11 mouse cellular contexts compared by ENCODE assay signal in the genomic region with DNA sequence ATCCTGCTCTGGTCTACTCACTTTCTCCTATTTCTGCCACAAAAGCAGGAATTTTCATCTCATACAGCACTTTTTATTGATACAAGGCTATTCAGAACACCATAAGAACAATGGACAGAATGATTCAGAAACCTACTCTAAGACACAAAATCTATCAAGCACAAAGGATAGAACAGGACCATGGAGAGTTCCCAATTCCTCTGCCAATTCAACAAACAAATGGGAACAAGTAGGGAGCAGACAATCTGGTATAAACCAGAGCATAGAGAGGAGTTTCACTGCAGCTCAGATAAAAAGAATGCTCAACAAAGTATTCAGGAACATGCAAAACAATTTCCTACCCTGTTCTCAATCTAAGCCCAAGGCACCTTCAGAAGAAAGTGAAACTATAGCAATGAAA.
DNase-seq lines count a peak whose midpoint lies in the region; ATAC-seq and TF ChIP-seq lines count a peak whose summit lies in the region.
"Had no signal": no experiment of that assay in that cellular context is flagged by ENCODE, and none has a peak within 500 bp of the region (broad histone marks: within the 10 kb centered on the region; RNA-seq: fewer than 3 reads in every experiment).

No protein-coding gene starts in this region.

- no peaks in the 10 kb centered on the region for H3K27me3 ChIP-seq in hindbrain, embryonic 14.5 days (ENCODE audit: control insufficient read depth, insufficient read depth, low read length)
- H3K27me3 ChIP-seq in hindbrain, embryonic 10.5 days (ENCODE audit: insufficient read depth, poor library complexity, severe bottlenecking) = no peaks in the 10 kb centered on the region
- H3K27me3 ChIP-seq in midbrain, postnatal 0 days (ENCODE audit: insufficient read depth, low read length) = no peaks in the 10 kb centered on the region
- no peaks in the 10 kb centered on the region for H3K27me3 ChIP-seq in midbrain, embryonic 16.5 days (ENCODE audit: control insufficient read depth, insufficient read depth, low read depth, low read length)
- H3K27me3 ChIP-seq in forebrain, embryonic 15.5 days = no peaks in the 10 kb centered on the region

- no peak for ATAC-seq in hindbrain, embryonic 14.5 days (ENCODE audit: low FRiP score)
- no peak for ATAC-seq in midbrain, postnatal 0 days (ENCODE audit: low FRiP score)
- ATAC-seq in midbrain, embryonic 16.5 days = no peak
- no peak for ATAC-seq in forebrain, embryonic 15.5 days (replicated peaks)

- H3K9me3 ChIP-seq in hindbrain, embryonic 14.5 days (ENCODE audit: control insufficient read depth, low read length) = no peaks in the 10 kb centered on the region
- no peaks in the 10 kb centered on the region for H3K9me3 ChIP-seq in hindbrain, embryonic 10.5 days
- no peaks in the 10 kb centered on the region for H3K9me3 ChIP-seq in midbrain, postnatal 0 days (ENCODE audit: low read length)
- H3K9me3 ChIP-seq in midbrain, embryonic 16.5 days (replicated peaks; ENCODE audit: control insufficient read depth, low read length, poor library complexity, severe bottlenecking) = no peaks in the 10 kb centered on the region
- H3K9me3 ChIP-seq in forebrain, embryonic 15.5 days = no peaks in the 10 kb centered on the region

- H3K9ac ChIP-seq in hindbrain, embryonic 14.5 days = no peak overlapping the region
- no peak overlapping the region for H3K9ac ChIP-seq in midbrain, postnatal 0 days (replicated peaks; ENCODE audit: low read length, poor library complexity, severe bottlenecking)
- no peak overlapping the region for H3K9ac ChIP-seq in midbrain, embryonic 16.5 days (ENCODE audit: low read depth, low read length)
- H3K9ac ChIP-seq in forebrain, embryonic 15.5 days (replicated peaks) = no peak overlapping the region

- peak; percentile 34 for DNase-seq in hindbrain, embryonic 14.5 days (ENCODE audit: low spot score)
- no peak for DNase-seq in hindbrain, embryonic 10.5 days (ENCODE audit: low spot score)
- peak; percentile 2 for DNase-seq in midbrain, postnatal 0 days (ENCODE audit: low spot score)
- peak; percentile 51 for DNase-seq in embryo, embryonic 11 days
- DNase-seq in urinary bladder, adult 2 months (ENCODE audit: low spot score) = no peak
- DNase-seq: cerebellum, adult 8-10 months; gastrocnemius, postnatal 10 days; left cerebral cortex, postnatal 4 days; thymus, postnatal 4 days had no signal

- TF ChIP-seq CTCF in midbrain, postnatal 0 days (IDR thresholded peaks at IDR 0.05) = no peak

- no peak overlapping the region for H3K27ac ChIP-seq in hindbrain, embryonic 14.5 days
- no peak overlapping the region for H3K27ac ChIP-seq in hindbrain, embryonic 10.5 days
- H3K27ac ChIP-seq in midbrain, postnatal 0 days (ENCODE audit: low read depth, low read length) = no peak overlapping the region
- no peak overlapping the region for H3K27ac ChIP-seq in midbrain, embryonic 16.5 days (ENCODE audit: low read length)
- H3K27ac ChIP-seq in forebrain, embryonic 15.5 days (replicated peaks) = no peak overlapping the region

- H3K36me3 ChIP-seq in hindbrain, embryonic 14.5 days (replicated peaks; ENCODE audit: control insufficient read depth, insufficient read depth) = no peaks in the 10 kb centered on the region
- no peaks in the 10 kb centered on the region for H3K36me3 ChIP-seq in hindbrain, embryonic 10.5 days
- no peaks in the 10 kb centered on the region for H3K36me3 ChIP-seq in midbrain, postnatal 0 days (ENCODE audit: insufficient read depth, low read length)
- no peaks in the 10 kb centered on the region for H3K36me3 ChIP-seq in midbrain, embryonic 16.5 days (ENCODE audit: control insufficient read depth, insufficient read depth, low read length)
- no peaks in the 10 kb centered on the region for H3K36me3 ChIP-seq in forebrain, embryonic 15.5 days

- no peak overlapping the region for H3K4me3 ChIP-seq in hindbrain, embryonic 14.5 days (replicated peaks; ENCODE audit: low read length)
- no peak overlapping the region for H3K4me3 ChIP-seq in hindbrain, embryonic 10.5 days
- no peak overlapping the region for H3K4me3 ChIP-seq in midbrain, postnatal 0 days (ENCODE audit: low read depth, low read length)
- no peak overlapping the region for H3K4me3 ChIP-seq in midbrain, embryonic 16.5 days (ENCODE audit: low read depth, low read length)
- no peak overlapping the region for H3K4me3 ChIP-seq in forebrain, embryonic 15.5 days

- no peaks in the 10 kb centered on the region for H3K4me1 ChIP-seq in hindbrain, embryonic 14.5 days (replicated peaks; ENCODE audit: control insufficient read depth, insufficient read depth, low read length)
- no peaks in the 10 kb centered on the region for H3K4me1 ChIP-seq in hindbrain, embryonic 10.5 days (replicated peaks)
- H3K4me1 ChIP-seq in midbrain, postnatal 0 days (ENCODE audit: insufficient read depth, low read length) = no peaks in the 10 kb centered on the region
- H3K4me1 ChIP-seq in midbrain, embryonic 16.5 days (ENCODE audit: control insufficient read depth, insufficient read depth, low read length) = no peaks in the 10 kb centered on the region
- H3K4me1 ChIP-seq in forebrain, embryonic 15.5 days = no peaks in the 10 kb centered on the region

- no peak overlapping the region for H3K4me2 ChIP-seq in hindbrain, embryonic 14.5 days (replicated peaks)
- H3K4me2 ChIP-seq in midbrain, postnatal 0 days (ENCODE audit: low read depth, low read length, poor library complexity, severe bottlenecking) = no peak overlapping the region
- H3K4me2 ChIP-seq in midbrain, embryonic 16.5 days (ENCODE audit: low read length) = no peak overlapping the region
- H3K4me2 ChIP-seq in forebrain, embryonic 15.5 days (replicated peaks) = no peak overlapping the region

Comparison
In these comparisons a context has a peak if more than half of its experiments do, and no peak if none do; other contexts are left out.
1. DNase-seq: peak in hindbrain, embryonic 14.5 days (single experiment), midbrain, postnatal 0 days (single experiment) and embryo, embryonic 11 days (single experiment); none in hindbrain, embryonic 10.5 days (single experiment) and urinary bladder, adult 2 months (single experiment).